Mouse (Mus musculus) heart, adult 8-10 months (tissue): ENCODE data around the gene Gramd1b. TPM values are rescaled to one million over a fixed set of nuclear protein-coding genes. Genes with fewer than 3 reads are reported as not detected.
A peak's percentile ranks its signal among the peaks of the same experiment; 100 is the strongest.

Experiments
- DNase-seq: peaks from one replicate; pipeline ENCODE4 v3.0.0; 2022; ENCODE audit warnings: low spot score
- total RNA-seq, 4 experiments: library from RNA; stranded (reverse); gene quantifications; 2 replicates each; pipeline ENCODE4 v1.2.4; 2022

Gene Gramd1b
- total RNA-seq, 4 experiments from 2014 or later, result 12.8 to 28.0 (median 19.8) TPM

DNA sequence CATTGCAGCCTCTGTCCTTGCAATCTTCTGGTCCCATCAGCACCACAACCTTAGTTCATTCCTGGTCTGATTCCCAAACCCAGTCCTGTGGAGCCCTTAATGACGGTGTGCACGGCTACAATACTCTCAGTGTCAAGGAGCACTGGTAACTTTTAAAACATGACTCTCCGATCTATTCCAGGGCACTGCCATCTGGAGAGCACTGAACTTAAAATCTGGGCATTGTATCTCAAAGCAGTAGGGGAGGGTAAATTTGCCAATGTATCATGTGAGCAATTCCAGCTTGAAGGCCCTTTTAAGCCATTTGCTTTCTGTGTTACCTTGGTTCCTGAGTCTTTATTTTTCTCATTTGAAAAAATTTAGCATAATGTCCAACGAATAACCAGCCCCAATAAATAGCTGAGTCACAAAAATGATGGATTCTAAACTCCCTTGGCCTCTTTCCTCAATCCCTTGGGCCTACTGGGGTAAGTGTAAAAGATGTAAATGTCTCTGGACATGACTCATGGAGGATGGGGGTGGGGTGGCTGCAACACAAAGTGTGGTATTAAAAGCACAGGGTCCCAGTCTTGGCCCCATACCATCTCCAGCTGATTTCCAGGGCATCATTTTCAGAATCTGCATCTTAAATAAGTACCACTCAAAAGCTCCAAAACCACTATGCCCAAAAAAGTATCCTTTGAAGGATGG lies 193.9 kb downstream of the Gramd1b start:
- no peak for DNase-seq

GRCm38 (mm10) chr9:40336701-40337100 lies 194.5 kb downstream of the Gramd1b start:
- DNase-seq, result no peak

GRCm38 (mm10) chr9:40334617-40335016 lies 196.6 kb downstream of the Gramd1b start:
- no peak for DNase-seq

- DNase-seq, result peak; percentile 67
Observed at GRCm38 (mm10) chr9:40333649-40334396, 197.4 kb downstream of the Gramd1b start.

- no peak for DNase-seq
Observed at GRCm38 (mm10) chr9:40332731-40333648, 198.2 kb downstream of the Gramd1b start.

GRCm38 (mm10) chr9:40332326-40332725 lies 198.9 kb downstream of the Gramd1b start:
- DNase-seq, result no peak

GRCm38 (mm10) chr9:40331411-40332286 lies 199.5 kb downstream of the Gramd1b start:
- DNase-seq, result no peak

- peak; percentile 91 for DNase-seq
Observed at GRCm38 (mm10) chr9:40330609-40331382, 200.4 kb downstream of the Gramd1b start.

GRCm38 (mm10) chr9:40326260-40326915 lies 204.8 kb downstream of the Gramd1b start:
- DNase-seq, result no peak

GRCm38 (mm10) chr9:40324826-40325225 lies 206.4 kb downstream of the Gramd1b start:
- DNase-seq, result no peak

DNA sequence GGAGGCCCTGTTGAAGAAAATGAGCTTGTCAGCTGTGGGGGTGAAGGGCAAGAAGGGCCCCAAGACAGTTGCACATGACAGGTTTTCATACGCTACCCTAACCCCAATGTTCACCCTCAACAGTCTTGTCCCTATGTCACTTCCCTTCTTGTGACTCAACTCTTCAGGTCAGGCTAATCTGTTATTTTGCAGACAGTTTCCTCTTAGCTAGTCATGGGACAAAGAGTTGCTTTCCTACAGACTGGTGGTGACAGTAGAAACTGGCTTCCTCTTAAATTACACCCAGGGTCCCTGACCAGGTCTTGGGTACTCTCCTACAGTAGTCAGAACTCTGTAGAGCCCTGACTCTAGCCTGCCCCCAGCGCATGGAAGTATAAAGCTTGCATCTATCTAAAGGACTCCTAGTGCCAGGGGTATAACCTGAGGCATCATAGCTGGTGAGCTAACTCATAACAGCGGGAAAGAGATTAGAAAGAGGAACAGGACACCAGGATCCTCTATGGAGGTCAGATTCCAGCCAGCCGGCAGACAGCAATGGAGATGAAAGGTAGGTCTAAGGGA lies 206.9 kb downstream of the Gramd1b start:
- DNase-seq, result no peak

GRCm38 (mm10) chr9:40323773-40324172 lies 207.4 kb downstream of the Gramd1b start:
- DNase-seq, result no peak

DNA sequence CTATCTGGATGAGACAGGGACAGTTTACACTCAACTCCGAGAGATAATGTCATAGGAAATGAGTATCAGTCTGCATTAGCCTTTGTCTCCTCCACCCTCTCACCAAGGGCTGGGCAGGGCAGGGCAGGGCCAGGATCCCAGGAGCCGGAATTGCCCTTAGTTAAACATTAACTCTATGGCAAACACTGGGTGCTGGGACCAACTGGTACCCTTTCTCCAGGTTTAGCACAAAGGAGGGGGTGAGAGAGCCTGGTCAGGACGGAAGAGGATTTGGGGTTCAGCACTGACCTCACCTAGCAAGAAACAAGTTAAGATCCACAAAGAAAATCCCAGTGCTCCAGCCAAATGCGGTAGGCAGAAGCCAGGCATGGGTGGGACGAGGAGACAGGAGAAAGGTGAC lies 208.0 kb downstream of the Gramd1b start:
- DNase-seq, result no peak

DNA sequence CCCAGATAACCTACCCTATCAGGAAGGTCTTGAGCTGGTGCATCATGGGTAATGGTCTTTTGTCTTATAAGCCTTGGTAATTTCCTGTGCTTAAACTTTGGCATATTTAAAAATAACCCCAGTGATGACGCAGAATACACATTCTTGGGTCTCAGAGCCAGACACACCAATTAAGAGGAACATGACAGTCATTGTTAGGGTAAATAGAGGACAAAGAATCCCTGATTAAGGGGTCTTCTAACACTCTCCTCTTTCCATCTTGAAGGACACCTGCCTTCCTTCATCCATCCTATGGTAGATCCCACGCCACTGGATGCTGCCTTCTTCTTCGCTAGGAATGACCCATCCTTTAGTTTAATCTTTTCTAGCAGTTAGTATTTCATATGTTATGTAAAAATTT lies 208.8 kb downstream of the Gramd1b start:
- DNase-seq, result no peak

- DNase-seq, result no peak
Observed at GRCm38 (mm10) chr9:40321668-40322003, 209.5 kb downstream of the Gramd1b start.

GRCm38 (mm10) chr9:40320879-40321667 lies 210.1 kb downstream of the Gramd1b start:
- peak; percentile 91 for DNase-seq

DNA sequence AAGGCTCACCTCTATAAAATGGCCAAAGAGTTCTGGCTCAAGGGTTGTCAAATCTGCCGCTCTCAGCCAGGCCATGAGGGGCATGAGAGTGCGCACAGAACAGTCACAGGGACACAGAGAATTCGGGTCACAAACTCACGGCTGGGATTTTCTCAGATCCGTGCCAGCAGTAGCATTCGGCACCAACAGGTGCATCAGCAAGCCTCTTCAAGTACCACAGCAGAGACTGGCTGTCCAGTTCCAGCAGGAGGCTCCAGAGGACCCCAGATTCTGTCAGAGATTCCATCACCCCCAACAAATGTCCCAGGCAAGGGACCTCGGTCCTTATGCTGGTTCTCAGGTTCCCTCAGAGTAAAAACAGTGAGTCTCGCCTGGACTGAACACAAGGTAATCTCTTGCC lies 210.8 kb downstream of the Gramd1b start:
- no peak for DNase-seq

- DNase-seq, result no peak
Observed at GRCm38 (mm10) chr9:40318771-40319170, 212.4 kb downstream of the Gramd1b start.

GRCm38 (mm10) chr9:40317735-40318134 lies 213.4 kb downstream of the Gramd1b start:
- DNase-seq, result no peak
